Mouse (Mus musculus) stomach, postnatal 0 days (tissue): ENCODE measurements around the gene Abhd2.

ENCODE experiments used
- CTCF ChIP-seq: IDR thresholded peaks from 2 replicates; pipeline ENCODE4 v1.5.1; 2016; ENCODE audit warnings: antibody characterized with exemption, low read depth, mild to moderate bottlenecking, moderate library complexity
- EP300 ChIP-seq: optimal IDR thresholded peaks from 2 replicates; pipeline ENCODE3; 2016; ENCODE audit warnings: antibody characterized with exemption

GRCm38 (mm10) chr7:79310191-79310555, 37.2 kb downstream of the Abhd2 start:
- no peak for TF ChIP-seq EP300
- TF ChIP-seq CTCF = no peak
